Mouse (Mus musculus) MN1 (cell line): ENCODE measurements around the gene BC030870.
"Not testable (repeated sequence)": the region's sequence is repeated elsewhere in the genome, so short reads cannot be mapped to it uniquely, and the experiment has no call there.

Experiments
- DNase-seq: peaks from one replicate; pipeline ENCODE4 v3.0.0-alpha.2; 2016; ENCODE audit warnings: low spot score

The BC030870 gene

DNA sequence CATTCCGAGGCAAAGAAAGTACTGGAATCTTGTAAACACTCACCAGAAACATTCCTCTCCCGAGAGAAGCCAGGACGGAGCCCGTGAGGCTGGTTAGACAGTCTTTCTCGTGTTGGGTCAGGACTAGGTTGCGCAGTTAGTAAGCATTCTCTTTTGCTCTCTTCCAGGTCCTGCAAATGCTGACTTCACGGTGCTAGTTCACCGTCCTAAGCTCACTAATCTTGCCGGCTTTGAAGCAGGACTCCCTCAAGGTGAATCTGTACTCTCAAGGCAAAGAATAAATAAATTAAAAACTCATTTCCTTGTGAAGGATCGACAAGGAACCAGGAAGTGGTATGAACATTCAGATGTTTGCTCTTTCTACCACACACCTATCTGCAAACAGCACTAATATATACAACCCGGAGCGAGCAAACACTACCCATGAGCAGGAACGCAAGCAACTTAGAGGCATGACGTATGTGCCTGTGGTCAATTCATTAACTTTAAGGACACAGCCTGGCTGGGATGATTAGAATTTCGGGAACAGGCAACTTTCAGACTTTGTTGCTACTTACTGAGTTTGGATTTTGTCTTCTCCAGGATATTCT, at the start of gene BC030870:
Gene BC030870, minus strand, starts transcription at position 365 of the 590 bp plus-strand sequence.
- DNase-seq = no peak

DNA sequence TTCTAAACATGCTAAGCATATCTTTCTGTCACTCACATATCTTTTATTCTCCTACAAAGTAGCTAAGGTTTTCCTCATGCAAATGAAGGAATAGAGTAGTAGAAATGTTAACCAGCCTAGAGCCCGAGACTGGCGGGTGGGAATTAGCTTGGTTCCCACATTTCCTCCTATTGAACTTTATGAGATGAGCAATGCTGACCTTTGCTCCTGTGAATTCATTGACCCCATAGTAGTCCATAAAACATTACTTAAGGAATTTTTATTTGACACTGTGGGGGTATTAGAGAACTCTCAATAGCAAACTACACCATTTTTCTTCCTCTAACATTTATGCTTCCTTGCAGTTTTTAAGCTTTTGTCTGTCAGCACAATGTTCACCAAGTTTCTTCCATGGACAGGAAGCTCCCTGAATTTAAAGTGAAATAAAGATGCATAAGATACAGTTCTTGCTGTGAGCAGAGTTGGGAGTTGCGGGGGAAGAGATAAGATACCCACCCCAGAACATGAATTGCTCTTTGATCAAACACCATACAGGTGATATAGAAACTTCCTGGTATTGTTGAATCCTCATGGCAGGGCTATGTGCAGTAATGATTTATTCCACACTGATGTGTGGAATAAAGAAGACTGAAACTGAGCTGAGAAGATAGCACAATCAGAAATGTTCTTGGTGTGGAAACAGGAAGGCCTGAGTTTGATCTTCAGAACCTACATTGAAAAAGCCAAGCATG, 45.5 kb upstream of the BC030870 start:
- DNase-seq = no peak

DNA sequence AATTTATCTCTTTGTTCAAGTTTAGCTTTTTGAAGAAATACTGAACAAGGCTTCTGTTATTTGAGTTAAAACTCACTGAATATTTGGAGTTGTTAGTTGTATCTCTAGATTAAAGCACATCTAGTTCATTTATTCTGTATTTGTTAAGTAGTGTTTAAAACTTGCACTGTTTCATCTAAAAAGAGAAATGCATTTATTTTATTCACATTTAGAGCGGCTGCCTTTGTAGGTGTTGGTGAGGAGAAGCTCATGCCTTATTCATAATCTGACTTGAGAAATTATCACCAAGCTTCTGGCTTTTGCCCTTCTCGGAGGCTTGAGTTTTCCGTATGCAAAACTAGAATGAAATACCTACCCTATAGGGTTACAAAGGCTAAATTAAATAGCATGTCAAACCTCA, 39.8 kb upstream of the BC030870 start:
- no peak for DNase-seq

DNA sequence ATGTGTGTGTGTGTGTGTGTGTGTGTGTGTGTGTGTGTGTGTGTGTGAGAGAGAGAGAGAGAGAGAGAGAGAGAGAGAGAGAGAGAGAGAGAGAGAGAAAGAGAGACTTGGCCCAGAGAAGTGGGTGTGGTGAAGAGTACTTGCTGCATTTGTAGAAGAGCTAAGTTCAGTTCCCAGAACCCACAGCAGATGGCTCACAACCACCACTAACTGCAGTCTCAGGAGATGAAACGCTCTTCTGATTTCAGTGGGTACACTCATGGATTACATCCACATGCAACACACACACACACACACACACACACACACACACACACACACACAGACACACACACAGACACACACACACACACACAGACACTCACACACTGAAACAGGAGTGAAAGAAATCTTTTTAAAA, 31.3 kb upstream of the BC030870 start:
- DNase-seq = not testable (repeated sequence)

DNA sequence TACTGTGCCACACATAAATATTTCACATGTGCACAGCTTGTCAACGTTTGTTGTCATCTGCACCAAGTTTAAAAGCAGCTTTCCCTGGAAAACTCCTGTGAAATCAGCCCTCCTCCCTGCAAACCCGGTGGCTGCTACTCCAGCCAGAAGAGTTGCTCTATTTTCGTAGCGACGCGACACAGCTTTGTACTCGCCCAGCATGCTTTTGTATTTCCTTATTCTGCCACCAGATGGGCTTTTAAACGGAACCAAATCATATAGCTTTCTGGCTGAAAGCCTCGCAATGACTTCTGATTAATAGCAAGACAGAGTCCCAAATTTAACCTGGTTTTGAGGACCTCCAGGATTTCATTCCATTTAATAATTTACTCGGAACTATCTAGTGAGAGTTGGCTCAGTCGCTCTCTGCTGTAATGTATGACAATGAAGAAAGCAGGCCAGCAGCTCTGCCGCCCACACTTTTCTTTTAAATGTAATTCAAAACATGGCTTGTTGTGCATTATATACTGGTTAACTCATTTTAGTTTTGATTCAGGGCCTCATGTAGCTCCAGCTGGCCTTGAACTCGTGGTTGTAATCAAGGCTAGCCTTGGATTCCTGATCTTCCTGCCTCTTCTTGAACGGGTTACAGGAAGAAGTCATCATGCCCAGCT, 29.9 kb upstream of the BC030870 start:
- DNase-seq = no peak

DNA sequence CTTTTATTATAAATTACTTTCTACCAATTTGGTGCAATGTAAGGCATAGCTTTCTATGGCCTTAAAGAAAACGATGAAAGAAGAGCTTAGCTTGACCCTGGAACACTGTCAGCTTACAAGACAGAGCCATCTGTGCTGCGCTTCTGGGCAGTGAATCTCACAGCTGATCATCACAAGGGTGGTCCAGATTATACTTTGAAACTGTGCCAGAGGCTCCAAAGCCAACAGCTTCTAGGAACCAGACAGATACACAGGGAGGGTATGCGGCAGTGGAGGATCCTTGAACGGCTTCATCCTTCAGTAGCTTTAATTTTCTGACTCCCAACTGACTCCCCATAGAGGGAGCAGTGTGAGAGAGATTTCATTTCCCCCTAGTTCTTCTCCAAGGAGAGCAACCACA, 28.5 kb upstream of the BC030870 start:
- no peak for DNase-seq

DNA sequence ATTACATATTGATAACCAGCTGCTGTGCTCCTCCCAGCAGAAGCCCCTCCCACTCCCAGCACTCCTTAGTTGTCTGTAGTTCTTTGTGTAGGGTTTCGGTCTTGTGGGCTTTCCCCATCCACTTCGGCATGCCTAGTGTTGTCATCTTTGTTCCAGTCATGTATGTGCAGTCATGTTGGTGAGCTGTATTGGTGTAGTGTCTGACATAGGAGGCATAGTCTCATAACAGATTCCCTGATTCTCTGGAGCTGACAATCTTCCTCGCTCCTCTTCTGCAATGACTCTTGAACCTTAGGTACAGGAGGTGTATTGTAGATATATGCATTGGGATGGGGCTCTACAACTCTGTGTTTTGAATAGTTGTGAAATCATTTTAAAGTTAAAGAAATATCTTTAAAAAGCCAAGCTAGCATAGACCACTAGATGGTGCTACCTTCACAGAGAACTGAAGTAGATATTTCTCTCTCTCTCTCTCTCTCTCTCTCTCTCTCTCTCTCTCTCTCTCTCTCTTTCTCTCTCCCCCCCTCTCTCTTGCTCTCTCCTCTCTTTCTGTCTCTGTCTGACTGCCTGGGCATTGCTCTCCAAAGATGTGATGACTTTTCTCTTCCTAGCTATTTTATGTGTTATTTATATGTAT, 9.6 kb upstream of the BC030870 start:
- DNase-seq = no peak

DNA sequence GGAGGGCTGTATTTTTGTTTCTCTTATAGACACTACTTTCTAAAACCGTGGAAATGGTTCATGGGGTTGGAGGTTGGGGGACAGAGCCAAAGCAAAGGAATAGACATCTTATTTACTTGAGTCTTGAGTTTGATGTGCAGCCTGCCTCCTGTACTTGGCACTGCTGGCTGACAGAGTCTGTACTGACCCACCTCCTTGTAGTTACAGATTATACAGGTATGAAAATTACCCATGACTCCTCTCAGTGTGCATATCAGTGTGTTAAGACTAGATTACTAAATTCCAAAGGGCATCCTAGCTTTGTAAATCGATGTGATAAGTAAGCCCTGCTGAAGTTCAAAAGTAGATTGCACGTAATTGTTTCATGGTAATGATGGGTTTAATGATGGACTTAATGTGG, 2.9 kb downstream of the BC030870 start:
- DNase-seq = no peak

DNA sequence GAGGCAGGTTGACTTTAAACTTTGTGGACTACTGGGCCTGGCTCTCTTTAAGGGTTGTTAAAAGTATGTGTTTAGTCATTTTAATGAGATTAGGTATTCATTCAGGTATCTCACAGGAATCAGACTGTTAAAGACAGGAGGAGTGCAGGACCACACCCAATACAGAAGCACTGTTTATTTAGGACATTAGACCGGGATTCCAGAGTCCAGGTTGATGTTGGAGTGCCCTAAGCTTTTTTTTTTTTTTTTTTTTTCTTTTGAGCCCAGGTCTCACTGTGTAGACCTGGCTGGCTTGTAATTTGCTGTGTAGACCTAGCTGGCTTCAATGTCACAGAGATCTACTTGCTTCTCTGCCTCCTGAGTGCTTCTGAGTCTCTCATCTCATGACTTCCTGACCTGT, 3.3 kb downstream of the BC030870 start:
- DNase-seq = no peak

DNA sequence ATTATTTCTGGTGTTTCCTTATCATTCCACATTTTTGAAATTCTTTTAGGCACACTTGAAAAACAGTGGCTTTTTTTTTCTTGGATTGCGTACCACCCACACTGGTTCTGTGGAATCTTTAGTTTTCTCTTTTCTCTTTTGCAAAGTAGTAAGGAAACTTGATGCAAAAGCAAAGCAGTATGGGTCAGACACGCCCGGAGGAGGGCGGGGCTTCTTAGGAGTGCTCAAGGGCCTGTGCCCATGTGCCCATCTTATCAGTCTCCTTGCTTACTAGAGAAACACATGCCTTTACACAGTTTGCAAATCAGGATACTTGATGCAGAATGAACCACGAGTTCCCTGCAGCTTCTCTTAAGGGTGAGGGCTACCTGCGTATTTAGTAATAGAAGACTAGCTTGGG, 17.3 kb downstream of the BC030870 start:
- DNase-seq = no peak

DNA sequence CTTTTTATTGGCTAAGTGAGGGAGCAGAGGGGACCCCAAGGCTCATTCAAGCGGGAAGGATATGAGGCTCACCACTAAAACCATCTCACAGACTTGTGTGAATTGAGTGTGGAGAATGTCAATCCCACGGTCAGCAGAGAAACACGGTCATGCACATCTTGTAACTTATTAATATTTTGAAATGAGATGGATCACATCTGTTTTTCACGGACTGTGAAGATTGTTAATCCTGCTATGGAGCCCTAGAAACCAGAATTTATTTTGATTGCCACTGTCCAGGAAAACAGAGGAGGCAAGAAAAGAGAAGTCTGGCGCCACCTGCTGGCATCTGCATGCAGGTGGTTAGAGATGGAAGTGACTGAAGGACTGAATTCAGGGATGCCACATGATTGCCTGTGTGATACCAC, 19.1 kb downstream of the BC030870 start:
- peak; percentile 31 for DNase-seq

DNA sequence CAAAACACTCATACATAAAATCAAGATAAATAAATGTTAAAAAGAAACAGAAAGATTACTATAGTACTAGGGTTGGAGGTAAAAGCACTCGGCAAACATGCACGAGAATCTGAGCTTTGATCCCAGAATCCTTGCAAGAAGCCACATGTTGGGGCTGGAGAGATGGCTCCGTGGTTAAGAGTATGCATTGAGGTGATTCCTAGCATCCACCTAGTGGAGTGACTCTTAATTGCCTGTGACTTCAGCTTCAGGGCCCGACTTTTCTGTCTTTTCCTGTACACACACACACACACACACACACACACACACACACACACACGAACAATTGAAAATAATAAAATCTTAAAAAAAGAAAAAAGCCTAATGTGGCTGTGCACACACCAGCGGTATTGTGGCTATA, 20.4 kb downstream of the BC030870 start:
- DNase-seq = no peak

DNA sequence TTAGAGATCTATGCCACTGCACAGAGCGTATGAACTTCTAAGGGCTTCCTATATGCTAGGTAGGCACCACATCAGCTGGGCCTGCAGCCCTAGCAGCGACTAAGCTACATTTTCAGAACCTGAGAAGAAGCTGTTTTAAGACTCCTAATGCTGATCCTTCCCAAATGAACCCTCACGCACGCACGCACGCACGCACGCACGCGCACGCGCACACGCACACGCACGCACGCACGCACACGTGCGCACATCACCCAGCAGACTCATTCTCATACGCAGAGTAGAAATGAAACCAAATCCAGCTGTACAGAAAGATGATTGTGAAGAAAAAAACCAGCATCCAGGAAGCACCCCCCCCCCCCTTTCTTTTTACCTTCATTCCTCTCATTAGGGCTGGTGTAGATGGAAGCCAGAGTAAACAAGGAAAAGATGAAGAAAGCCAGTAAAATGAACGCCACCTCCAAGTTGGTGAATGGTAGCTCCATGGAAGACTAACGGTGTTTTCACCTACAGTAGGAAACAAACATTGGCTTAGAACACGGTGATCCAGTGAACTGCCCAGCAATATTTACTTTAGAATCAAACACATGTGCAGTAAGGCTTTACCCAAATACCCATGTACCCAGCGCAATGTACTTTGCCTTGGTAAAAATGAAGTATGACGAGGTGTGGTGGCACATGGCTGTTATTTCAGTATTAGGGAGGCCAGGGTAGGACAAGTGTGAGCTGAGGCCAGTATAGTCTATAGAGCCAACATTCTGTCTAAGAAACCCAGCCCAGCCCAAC, 21.2 kb downstream of the BC030870 start:
- no peak for DNase-seq

DNA sequence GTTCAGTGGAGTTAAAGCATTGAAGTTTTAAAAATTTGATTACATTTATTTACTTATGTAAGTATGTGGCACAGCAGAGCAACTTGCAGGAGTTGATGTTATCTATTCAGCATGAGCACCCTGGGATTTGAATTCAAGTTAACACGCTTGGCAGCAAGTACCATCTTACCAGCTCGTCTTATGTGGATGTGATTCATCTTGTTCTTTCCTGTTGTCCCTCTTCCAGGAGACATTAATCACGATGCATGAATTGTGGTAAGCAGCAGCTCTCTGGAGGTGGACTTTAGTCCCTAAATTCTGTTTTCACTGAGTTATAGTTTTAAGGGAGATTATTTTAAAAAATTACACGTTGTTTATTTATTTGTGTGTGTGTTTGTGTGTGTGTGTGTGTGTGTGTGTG, 25.3 kb downstream of the BC030870 start:
- DNase-seq = no peak

DNA sequence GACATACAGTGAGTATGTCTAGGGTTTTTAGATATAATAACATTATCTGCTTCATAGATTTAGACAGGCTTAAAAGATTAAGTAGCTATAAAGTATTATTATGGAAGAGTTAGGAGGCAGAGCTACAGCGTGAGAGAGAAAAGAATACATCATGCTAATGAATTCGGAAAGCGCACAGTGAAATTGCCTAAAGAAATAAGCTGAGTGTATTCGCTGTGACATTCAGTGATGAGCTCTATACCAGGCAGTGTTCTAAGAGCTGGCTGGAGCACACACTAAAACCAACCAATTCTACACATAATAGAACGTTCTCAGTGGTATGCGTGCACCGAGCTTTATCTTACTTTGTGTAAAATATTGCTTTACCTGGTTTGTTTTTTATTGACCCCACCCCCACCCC, 25.7 kb downstream of the BC030870 start:
- DNase-seq = no peak

DNA sequence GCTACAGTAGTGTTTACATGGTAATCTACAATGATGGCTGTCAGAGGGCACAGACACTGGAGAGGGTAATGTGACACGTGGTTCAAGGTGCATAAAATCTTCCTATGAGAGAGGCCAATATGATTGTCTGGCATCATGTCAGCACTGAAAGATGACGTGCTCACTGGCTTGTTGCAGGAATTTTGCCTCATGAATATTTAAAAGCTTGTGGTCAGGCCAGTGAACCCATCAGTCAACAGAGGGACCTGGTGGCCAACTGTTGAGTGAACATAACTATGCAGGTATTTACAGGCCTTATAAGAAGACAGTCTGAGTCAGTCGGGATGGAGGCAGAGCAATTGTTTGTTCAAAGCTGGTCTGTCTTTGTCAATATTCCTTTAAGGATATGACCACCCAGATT, 29.6 kb downstream of the BC030870 start:
- DNase-seq = no peak

DNA sequence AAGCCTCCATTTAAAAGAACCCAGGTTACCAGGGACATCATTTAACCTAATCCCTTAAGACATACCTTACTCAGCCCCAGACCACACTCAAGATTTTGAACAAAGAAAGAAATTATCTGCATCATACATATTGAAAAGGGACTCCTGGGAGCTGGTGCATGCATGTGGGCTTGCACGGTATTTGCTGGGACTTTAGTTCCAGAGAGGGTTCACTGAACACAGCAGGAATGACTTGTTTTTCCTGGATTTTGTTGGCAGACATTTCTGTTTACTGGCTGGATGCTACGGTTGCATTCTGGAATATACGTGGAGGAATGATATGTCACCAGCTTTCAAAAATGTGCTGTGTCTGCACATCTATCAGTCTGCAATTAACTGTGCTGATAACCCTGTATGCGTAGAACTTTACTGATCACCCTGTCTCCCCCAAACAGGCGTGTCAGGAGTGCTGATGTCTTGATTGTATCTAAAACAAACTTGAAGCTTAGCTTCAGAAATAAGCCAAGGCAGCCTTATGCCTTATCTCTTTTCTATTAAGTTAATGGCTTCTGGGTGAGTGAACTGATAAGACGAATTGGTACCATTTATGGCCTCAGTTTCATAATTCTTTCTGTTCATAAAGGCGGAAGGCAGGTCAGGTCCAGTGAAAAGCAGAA, 31.5 kb downstream of the BC030870 start:
- no peak for DNase-seq

DNA sequence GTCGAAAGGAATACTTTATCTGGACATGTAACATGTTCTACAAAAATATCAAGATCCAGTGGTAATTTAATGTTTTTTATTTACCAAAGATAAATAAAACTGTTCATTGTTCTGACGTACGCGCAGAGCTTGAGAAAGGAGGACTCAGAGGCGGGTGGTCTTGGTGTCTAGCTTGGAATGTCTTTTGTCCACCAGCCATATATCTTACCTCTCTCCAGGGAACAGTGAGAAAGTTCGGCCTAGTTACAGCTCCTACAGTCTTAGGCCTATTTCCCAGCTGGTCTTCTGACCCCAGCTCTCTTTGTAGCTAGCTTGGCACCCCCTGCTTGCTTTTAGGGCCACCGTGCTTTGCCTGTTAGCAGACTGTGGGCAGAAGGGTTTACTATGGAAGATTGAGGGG, 39.6 kb downstream of the BC030870 start:
- no peak for DNase-seq

DNA sequence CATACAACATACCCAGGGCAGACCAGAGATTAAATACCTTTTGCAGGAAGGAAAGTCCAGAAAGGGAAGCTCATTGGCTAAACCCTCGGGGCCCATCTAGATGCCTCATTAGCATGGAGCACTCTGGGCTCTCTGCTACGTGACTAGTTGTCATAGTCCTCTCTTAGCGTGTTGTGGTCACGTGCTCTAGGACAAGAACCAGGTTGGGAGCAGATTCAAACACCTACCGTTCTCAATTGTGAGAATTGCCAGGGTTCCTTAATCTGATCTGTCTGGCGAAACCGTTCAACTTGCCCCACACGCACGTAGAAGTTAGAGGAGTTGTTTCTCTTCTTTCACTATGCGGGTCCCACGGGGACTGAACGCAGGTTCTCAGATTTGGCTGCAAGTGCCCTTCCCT, 41.2 kb downstream of the BC030870 start:
- no peak for DNase-seq

DNA sequence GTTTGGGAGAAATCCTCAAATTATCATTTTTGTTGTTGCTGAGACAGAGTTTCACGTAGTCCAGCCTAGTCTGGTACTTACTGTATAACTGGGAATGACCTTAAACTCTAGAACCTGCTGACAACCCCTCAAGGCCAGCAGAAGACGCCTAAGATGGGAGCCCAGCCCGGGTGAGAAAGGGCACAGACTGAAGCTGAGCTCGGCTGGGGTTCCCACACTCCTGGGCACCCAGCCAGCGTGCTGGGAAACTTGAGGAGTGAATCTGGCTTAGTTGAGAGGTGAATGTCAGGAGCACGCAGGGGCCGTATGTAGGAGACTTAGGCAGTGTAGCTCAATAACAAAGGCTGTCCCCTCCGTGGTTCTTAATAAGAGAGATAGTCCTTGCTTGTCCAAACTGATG, 41.7 kb downstream of the BC030870 start:
- no peak for DNase-seq

DNA sequence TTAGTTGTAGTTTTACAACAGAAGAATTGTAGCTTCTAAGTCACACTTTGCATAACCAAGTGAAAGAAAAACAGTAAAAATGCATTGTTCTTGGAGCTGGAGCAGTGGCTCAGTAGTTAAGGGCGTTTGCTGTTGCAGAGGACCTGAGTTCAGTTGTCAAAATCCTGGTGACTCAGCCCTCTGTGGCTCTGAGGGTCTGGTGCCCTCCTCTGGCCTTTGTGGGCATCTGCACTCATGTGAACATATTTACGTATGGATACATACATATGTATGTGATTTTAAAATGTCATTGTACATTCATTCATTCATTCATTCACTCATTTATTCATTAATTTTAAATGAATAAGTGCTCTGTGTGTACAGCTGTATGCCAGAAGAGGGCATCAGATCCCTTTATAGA, 43.7 kb downstream of the BC030870 start:
- DNase-seq = no peak

DNA sequence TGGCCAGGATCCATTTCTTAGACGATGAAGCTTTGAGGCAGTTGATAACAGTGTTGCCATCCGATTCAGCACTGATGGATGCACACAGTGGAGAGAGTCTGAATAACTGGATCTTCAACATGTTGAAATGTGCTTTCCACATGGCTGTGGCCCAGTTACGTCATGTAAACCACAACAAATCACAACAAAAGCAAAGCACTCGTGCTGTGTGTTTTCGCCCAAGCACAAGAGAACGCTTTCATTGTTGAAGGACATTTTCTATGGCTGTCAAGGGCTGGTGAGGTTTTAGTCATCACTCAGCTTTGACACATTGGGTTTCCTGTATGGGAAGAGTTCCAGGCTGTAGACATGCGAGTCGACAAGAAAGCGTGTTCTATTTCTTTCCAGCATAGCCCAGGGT, 48.6 kb downstream of the BC030870 start:
- no peak for DNase-seq
